Mouse (Mus musculus) kidney, adult 11 months (tissue): ENCODE measurements around the gene Chl1.

Experiments
- DNase-seq: peaks from one replicate; pipeline ENCODE4 v3.0.0; 2022

The Chl1 gene

GRCm38 (mm10) chr6:103510392-103511289, at the start of gene Chl1:
Gene Chl1 (plus strand): TSS chr6:103510586.
- DNase-seq = peak; percentile 3

GRCm38 (mm10) chr6:103465479-103466080, 44.8 kb upstream of the Chl1 start:
- DNase-seq = no peak

GRCm38 (mm10) chr6:103473316-103473715, 37.1 kb upstream of the Chl1 start:
- no peak for DNase-seq

GRCm38 (mm10) chr6:103487199-103487598, 23.2 kb upstream of the Chl1 start:
- no peak for DNase-seq

DNA sequence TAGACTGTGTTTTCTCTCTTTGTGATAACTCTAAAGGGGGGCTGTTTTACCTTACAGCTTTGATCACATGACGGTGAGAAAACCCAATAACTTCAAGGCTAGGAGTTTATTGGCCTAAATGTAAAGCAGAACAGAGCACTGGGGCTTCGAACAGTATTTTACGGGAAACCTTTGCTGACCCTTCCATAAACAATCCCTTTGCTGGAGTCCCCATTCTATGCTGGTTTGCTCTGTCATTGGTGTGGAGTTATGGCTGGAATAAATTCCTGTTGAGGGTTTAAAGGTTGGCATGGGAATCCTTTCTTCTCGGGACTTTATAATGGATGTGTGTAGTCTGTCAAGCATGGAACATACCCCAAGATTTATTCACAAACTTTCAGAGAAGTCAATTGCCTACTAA, 12.0 kb upstream of the Chl1 start:
- no peak for DNase-seq

- DNase-seq = no peak
Measured at GRCm38 (mm10) chr6:103504065-103504464, 6.3 kb upstream of the Chl1 start.

DNA sequence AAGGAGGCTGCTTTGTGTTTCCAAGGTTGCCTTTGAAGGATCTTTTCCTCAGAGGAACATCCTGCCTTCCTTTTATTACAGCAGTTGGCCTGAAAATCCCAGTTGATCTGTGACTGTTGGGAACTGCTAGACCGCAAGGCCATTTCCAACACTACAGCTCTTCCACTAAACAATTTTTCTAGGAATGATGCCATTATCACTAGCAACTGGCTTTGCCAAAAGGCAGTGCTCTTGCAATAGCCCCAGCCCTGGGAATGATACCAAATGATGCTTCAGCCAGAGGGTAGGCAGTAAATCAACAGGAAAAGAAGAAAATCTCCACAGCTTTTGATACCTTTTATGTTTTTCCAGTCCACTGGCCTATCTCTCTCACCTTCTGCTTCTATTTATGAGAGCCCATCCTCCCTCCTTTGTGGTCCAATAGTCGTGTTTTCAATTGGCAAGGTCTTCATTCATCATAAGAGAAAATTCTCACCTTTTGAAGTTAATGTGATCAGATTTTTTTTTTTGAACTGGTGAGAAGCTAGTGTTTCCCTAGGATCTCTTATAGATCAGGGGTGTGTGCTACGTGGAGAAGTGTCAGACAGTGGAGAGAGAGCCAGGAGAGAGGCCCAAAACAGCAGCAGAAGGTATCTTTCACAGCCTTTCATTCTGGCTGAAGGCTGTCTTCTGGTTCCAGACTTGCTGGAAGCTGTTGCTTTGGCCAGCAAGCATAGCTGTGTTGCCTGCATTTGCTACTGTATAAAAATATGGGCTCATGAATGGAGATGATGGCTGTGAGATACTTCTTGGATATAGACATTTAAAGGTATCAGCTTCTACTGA, 2.4 kb upstream of the Chl1 start:
- DNase-seq = no peak

- DNase-seq = no peak
Measured at GRCm38 (mm10) chr6:103509596-103509995, 790 bp upstream of the Chl1 start.

- no peak for DNase-seq
Measured at GRCm38 (mm10) chr6:103511290-103511971, 1.0 kb downstream of the Chl1 start.

DNA sequence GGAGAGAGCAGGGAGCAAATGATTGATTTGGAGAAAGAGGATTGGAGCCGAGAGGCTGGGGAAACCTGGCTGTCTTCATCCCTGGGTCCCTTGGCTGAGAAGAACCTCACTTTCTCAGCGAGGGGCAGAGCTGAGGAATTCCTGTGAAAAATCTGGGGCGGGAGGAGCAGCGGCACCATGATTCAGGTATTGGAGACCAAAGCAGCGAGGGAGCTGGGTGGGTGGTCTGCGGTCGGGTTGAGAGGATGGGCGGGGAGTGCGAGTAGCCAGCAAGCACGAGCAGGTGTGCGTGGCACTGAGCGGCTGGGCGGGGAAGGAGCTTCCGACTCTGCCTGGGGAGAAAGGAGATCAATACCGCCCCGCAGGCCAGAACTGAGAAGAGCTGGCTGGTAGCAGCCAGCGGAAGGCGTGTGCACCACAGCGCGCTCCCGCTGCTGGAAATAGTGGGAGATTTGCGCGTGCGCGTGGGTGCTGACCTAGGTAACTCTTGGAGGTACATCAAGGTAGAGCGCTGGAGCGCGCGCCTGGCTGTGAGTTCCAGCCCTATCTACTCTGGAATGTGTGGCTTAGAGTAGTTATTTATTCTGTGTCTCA, 1.7 kb downstream of the Chl1 start:
- DNase-seq = no peak

GRCm38 (mm10) chr6:103512911-103513321, 2.5 kb downstream of the Chl1 start:
- no peak for DNase-seq

DNA sequence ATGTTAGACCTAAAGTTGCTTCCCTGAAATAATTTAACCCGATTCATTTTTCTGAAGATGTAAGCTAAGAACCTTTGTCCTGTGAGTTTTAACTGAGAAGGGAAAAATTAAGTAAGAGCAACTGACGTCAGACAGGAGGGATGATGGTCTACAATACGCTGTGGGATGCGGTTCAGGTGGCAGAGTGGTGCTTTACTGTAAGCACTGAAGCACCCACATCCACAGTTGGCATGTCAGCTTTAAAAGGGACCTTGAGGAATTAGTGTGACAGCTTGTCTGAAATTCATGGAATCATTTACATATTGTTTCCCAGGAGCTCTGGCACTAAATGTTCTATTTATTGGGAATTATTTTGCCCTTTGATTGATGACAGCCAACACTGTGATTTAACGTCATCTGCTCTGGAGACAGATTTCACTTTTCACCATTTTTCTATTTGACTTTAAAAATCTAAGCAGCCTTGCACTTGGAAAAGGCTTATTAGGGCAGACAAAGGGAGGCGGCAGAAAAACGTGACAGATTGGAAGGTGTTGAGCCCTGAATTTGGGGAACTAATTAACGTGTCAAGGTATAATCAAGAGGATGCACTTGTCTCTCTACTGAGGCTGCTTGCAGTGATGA, 3.3 kb downstream of the Chl1 start:
- no peak for DNase-seq

GRCm38 (mm10) chr6:103514346-103514745, 4.0 kb downstream of the Chl1 start:
- no peak for DNase-seq

GRCm38 (mm10) chr6:103514756-103515155, 4.4 kb downstream of the Chl1 start:
- DNase-seq = no peak

DNA sequence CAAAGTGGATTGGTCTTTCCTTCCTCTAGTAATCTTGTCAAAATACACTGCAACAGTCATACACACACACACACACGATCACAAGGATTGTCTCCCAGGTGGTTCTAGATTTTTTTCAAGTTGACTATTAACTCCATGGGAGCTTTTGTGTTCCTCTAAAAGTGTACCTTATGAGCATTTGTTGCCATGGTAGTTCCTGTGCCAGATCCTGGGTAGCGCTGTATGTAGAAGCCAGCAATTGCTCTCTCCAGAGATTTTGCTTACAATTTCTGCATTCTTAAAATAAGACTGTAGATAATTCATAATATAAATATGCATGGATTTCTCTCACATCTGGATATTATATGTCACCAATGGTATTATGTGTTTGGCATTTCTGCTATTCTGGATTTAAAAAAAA, 9.2 kb downstream of the Chl1 start:
- DNase-seq = no peak

GRCm38 (mm10) chr6:103525326-103526024, 15.1 kb downstream of the Chl1 start:
- DNase-seq = no peak

DNA sequence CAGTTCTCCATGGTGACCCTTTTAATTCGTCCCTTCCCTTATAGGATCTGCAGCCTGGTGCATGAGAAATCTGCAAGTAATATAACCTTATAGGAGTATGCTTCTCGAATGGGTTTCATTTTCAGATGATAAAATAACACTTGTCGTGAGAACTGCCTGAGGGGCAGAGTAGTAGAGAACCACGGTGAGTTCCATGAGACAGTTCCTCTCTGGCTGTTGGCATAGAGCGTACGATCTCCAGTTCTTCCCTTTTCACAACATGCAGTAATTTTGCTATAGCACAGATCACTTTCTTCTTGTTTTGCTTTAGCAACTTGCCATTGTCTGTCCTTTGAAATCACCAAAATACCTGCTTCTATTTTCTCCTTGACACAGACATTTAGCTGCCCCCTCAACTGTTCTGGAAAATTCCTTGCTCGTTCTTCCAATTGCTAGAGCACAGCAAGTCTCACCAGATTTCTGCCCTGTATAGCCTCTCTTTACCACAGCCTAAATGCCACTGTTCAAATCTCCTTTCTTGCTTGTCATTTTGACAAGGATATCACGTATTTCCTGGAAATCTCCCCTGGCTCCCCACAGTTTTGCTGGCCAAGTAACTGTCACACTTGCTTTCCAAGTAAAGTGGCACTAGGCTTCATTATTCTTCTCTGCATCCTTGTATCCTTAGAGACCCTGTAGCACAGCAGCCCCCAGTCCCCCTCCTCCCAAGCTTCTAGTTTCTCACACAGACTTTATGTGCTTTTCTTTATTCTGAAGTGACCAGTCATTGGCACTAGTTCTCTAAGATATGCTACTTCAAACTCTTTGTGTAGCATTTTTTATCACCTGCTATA, 16.8 kb downstream of the Chl1 start:
- no peak for DNase-seq

DNA sequence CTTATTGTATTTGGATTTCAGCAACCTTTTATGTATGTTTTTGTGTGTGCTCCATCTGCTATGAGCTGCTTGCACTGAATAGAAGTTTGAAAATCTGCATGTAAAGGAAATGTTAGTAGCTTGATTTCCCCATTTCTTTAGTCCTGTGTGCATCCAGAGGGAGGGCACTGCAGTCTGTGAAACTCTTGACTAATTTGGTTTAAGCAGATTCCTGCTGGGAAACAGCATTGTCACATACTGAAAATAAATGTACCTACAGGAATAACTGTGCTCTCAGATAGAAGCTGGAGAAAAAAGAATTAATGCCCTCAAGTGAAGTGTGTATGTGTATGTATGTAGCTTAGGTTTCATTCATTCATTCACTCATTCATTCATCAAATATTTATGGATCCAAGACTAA, 22.7 kb downstream of the Chl1 start:
- no peak for DNase-seq

GRCm38 (mm10) chr6:103534027-103534426, 23.6 kb downstream of the Chl1 start:
- no peak for DNase-seq

- DNase-seq = no peak
Measured at GRCm38 (mm10) chr6:103542576-103542975, 32.2 kb downstream of the Chl1 start.
